Mouse (Mus musculus) intestine, embryonic 16.5 days (tissue): Measurements from ENCODE around the gene Nfia. TPM values are rescaled to one million over a fixed set of nuclear protein-coding genes. Genes with fewer than 3 reads are reported as not detected.

ENCODE experiments used
- ATAC-seq: fragments of 200-750 bp; cut with Nextera tagmentation; 2 replicates; pipeline ENCODE4 v1.8.0; 2017; ENCODE audit warnings: moderate TSS enrichment, moderate library complexity
- H3K27ac ChIP-seq: fragments of 300-500 bp; sonication (generic); 2 replicates; pipeline ENCODE4 v1.5.1; 2014; ENCODE audit warnings: mild to moderate bottlenecking, low read length
- H3K27me3 ChIP-seq: fragments of 300-500 bp; sonication (generic); replicated peaks from 2 replicates; pipeline ENCODE4 v1.6.1; 2014; ENCODE audit warnings: low read length, control low read depth, mixed read lengths; ENCODE audit not compliant: control insufficient read depth, insufficient read depth
- H3K36me3 ChIP-seq: fragments of 300-500 bp; sonication (generic); 2 replicates; pipeline ENCODE4 v1.6.1; 2014; ENCODE audit warnings: low read length, control low read depth; ENCODE audit not compliant: control insufficient read depth, insufficient read depth
- H3K4me1 ChIP-seq: fragments of 300-500 bp; sonication (generic); 2 replicates; pipeline ENCODE4 v1.6.1; 2014; ENCODE audit warnings: low read length, control low read depth, mixed read lengths; ENCODE audit not compliant: control insufficient read depth, insufficient read depth
- H3K4me2 ChIP-seq: fragments of 300-500 bp; sonication (generic); 2 replicates; pipeline ENCODE4 v1.6.1; 2014; ENCODE audit warnings: low read depth, low read length, control low read depth
- H3K4me3 ChIP-seq: fragments of 300-500 bp; sonication (generic); 2 replicates; pipeline ENCODE4 v1.5.1; 2014; ENCODE audit warnings: mild to moderate bottlenecking, low read length
- H3K9ac ChIP-seq: fragments of 300-500 bp; sonication (generic); 2 replicates; pipeline ENCODE4 v1.6.1; 2014; ENCODE audit warnings: low read depth, low read length
- H3K9me3 ChIP-seq: fragments of 300-500 bp; sonication (generic); 2 replicates; pipeline ENCODE4 v1.6.1; 2016; ENCODE audit warnings: low read length, control low read depth; ENCODE audit not compliant: control insufficient read depth
- WGBS: fragments of 180-500 bp; shearing (Covaris S2); extraction: QIAGEN DNeasy Blood & Tissue Kit; methylation state at CpG from one replicate; pipeline ENCODE4 v1.1.7; 2014; 5-methylcytosine and 5-hydroxymethylcytosine counted together
- polyA plus RNA-seq: library from polyadenylated mRNA; unstranded; fragments of >200 nt; fragmentation: Nextera tagmentation; extraction: Ambion mirVana; gene quantifications from 2 replicates; pipeline ENCODE4 v1.2.1, GENCODE M21; 2015

The Nfia gene
- polyA plus RNA-seq, 1 experiment from 2014 or later: 24.0 TPM

GRCm38 (mm10) chr4:97778211-97779002 lies 5.9 kb downstream of the Nfia start:
- Histone ChIP-seq H3K4me3 (peak overlapping the region; percentile 87), H3K27me3 (no peaks in the 10 kb centered on the region), H3K4me2 (peak overlapping the region; percentile 88), H3K36me3 (0 out of 2 replicates have a peak, but pooled peaks cover 3% of the 10 kb centered on the region), H3K9ac (peak overlapping the region; percentile 98), H3K27ac (peak overlapping the region; percentile 95), H3K4me1 (peaks cover 18% of the 10 kb centered on the region), H3K9me3 (no peaks in the 10 kb centered on the region)
- peak; percentile 17; the same call in 1 of the 2 replicates for ATAC-seq
- WGBS: under 1% methylated on average over 87 of the region's 94 CpGs

- H3K36me3 ChIP-seq: 0 out of 2 replicates have a peak, but pooled peaks cover 4% of the 10 kb centered on the region
- peak overlapping the region; percentile 95 for H3K27ac ChIP-seq
- H3K9me3 ChIP-seq: no peaks in the 10 kb centered on the region
- H3K4me3 ChIP-seq: peak overlapping the region; percentile 87
- 18% methylated on average over 18 of the region's 18 CpGs for WGBS
- peak overlapping the region; percentile 98 for H3K9ac ChIP-seq
- H3K4me2 ChIP-seq: peak overlapping the region; percentile 88
- H3K4me1 ChIP-seq: 0 out of 2 replicates have a peak, but pooled peaks cover 11% of the 10 kb centered on the region
- no peaks in the 10 kb centered on the region for H3K27me3 ChIP-seq
- ATAC-seq: no peak
Observed at GRCm38 (mm10) chr4:97779003-97779930, 6.7 kb downstream of the Nfia start.

GRCm38 (mm10) chr4:97780024-97780423 lies 7.5 kb downstream of the Nfia start:
- ATAC-seq: no peak
- H3K36me3 ChIP-seq: 0 out of 2 replicates have a peak, but pooled peaks cover 4% of the 10 kb centered on the region
- peak overlapping the region; percentile 87 for H3K4me3 ChIP-seq
- no peaks in the 10 kb centered on the region for H3K27me3 ChIP-seq
- H3K27ac ChIP-seq: no peak overlapping the region
- no peak overlapping the region for H3K9ac ChIP-seq
- WGBS: 37% methylated on average over 7 of the region's 7 CpGs
- 0 out of 2 replicates have a peak, but pooled peaks cover 11% of the 10 kb centered on the region for H3K4me1 ChIP-seq
- peak overlapping the region; percentile 88 for H3K4me2 ChIP-seq
- H3K9me3 ChIP-seq: no peaks in the 10 kb centered on the region

- Histone ChIP-seq H3K27me3 (no peaks in the 10 kb centered on the region), H3K9ac (no peak overlapping the region), H3K4me3 (no peak overlapping the region), H3K4me1 (0 out of 2 replicates have a peak, but pooled peaks cover 9% of the 10 kb centered on the region), H3K9me3 (no peaks in the 10 kb centered on the region), H3K36me3 (0 out of 2 replicates have a peak, but pooled peaks cover 8% of the 10 kb centered on the region), H3K27ac (no peak overlapping the region), H3K4me2 (no peak overlapping the region)
- no peak for ATAC-seq
- WGBS: 70% methylated on average over 7 of the region's 7 CpGs
Observed at GRCm38 (mm10) chr4:97780666-97781435, 8.3 kb downstream of the Nfia start.

GRCm38 (mm10) chr4:97782069-97782468 lies 9.5 kb downstream of the Nfia start:
- no peaks in the 10 kb centered on the region for H3K27me3 ChIP-seq
- 90% methylated on average over 3 of the region's 3 CpGs for WGBS
- H3K9ac ChIP-seq: no peak overlapping the region
- H3K27ac ChIP-seq: no peak overlapping the region
- 0 out of 2 replicates have a peak, but pooled peaks cover 2% of the 10 kb centered on the region for H3K4me1 ChIP-seq
- ATAC-seq: no peak
- H3K4me3 ChIP-seq: no peak overlapping the region
- 0 out of 2 replicates have a peak, but pooled peaks cover 8% of the 10 kb centered on the region for H3K36me3 ChIP-seq
- no peak overlapping the region for H3K4me2 ChIP-seq
- H3K9me3 ChIP-seq: no peaks in the 10 kb centered on the region

- Histone ChIP-seq H3K4me3 (no peak overlapping the region), H3K27ac (no peak overlapping the region), H3K9ac (no peak overlapping the region), H3K9me3 (no peaks in the 10 kb centered on the region), H3K4me1 (0 out of 2 replicates have a peak, but pooled peaks cover 2% of the 10 kb centered on the region), H3K4me2 (no peak overlapping the region), H3K27me3 (no peaks in the 10 kb centered on the region), H3K36me3 (0 out of 2 replicates have a peak, but pooled peaks cover 8% of the 10 kb centered on the region)
- WGBS: 89% methylated on average over 6 of the region's 6 CpGs
- no peak for ATAC-seq
Observed at GRCm38 (mm10) chr4:97782497-97782896, 10.0 kb downstream of the Nfia start.

GRCm38 (mm10) chr4:97783073-97783879 lies 10.7 kb downstream of the Nfia start:
- 96% methylated on average over 26 of the region's 26 CpGs for WGBS
- Histone ChIP-seq H3K4me1 (0 out of 2 replicates have a peak, but pooled peaks cover 2% of the 10 kb centered on the region), H3K27me3 (no peaks in the 10 kb centered on the region), H3K36me3 (0 out of 2 replicates have a peak, but pooled peaks cover 8% of the 10 kb centered on the region), H3K4me2 (no peak overlapping the region), H3K4me3 (no peak overlapping the region), H3K9ac (no peak overlapping the region), H3K27ac (no peak overlapping the region), H3K9me3 (no peaks in the 10 kb centered on the region)
- no peak for ATAC-seq

- Histone ChIP-seq H3K27ac (no peak overlapping the region), H3K36me3 (0 out of 2 replicates have a peak, but pooled peaks cover 8% of the 10 kb centered on the region), H3K4me3 (no peak overlapping the region), H3K4me2 (no peak overlapping the region), H3K4me1 (0 out of 2 replicates have a peak, but pooled peaks cover 2% of the 10 kb centered on the region), H3K9me3 (no peaks in the 10 kb centered on the region), H3K27me3 (no peaks in the 10 kb centered on the region), H3K9ac (no peak overlapping the region)
- WGBS: 85% methylated on average over 11 of the region's 11 CpGs
- ATAC-seq: no peak
Observed at GRCm38 (mm10) chr4:97784236-97784635, 11.7 kb downstream of the Nfia start.
